Mouse (Mus musculus) left cerebral cortex, postnatal 25 days (tissue): ENCODE data around the gene Ssc4d. TPM values are rescaled to one million over a fixed set of nuclear protein-coding genes. Genes with fewer than 3 reads are reported as not detected.

Experiments
- DNase-seq, 2 experiments: peaks; one replicate each; pipeline ENCODE4 v3.0.0; 2022; ENCODE audit warnings: low spot score in 2 of 2, mixed read lengths in 1 of 2
- intact Hi-C: fragments of 180-260 bp; cut with DNase I; formaldehyde crosslinking; loops from one replicate; pipeline ENCODE4 v1.15.1; 2025
- total RNA-seq, 2 experiments: library from RNA; stranded (reverse); gene quantifications; 2 replicates each; pipeline ENCODE4 v1.2.3; 2021

Ssc4d gene
- 1 to 10 TPM; 2.0 to 2.3 TPM for total RNA-seq

DNA sequence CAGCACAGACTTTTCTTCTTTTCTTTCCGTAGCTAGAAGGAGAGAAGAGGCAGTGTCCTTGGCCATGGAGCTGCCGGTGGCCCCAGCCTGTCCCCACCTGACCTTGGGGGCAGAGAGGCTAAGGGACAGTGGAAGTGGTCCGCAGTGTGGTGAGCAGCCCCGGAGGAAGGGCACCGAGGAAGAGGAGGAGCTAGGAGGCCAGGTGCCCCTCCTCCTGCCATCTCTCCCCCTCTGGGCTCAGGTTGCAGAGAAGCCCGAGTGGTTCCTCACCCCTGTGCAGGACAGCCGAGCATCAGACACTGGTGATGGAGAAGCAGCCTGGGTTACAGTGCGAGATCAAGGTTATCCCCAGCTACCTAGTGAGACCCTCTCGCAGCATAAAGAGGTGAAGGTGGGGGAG, at the start of gene Ssc4d:
Gene Ssc4d, minus strand, starts transcription at position 167 of the 400 bp plus-strand sequence.
- intact Hi-C loops: no loop called here
- no peak for DNase-seq

DNA sequence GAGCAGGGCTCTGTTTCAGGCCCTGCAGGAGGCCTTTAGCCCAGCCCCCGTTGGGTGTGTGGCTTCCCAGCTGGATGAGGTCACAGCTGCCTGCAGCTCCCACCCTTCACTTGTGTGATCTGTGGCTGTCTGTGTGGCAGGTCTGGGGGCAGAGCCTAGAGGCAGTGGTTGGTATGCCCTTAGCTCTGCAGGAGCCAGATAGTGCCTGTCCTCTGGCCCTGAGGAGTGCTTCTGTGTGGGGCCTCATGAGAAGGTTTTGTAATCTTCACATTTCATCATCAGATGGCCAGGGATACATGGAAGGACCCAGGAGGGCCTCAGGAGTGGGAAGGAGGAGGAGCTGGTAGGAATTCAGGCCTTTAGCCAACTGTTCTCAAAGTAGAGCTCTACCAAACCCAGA, 45.6 kb upstream of the Ssc4d start:
- DNase-seq: no peak
- intact Hi-C loops: no loop called here

DNA sequence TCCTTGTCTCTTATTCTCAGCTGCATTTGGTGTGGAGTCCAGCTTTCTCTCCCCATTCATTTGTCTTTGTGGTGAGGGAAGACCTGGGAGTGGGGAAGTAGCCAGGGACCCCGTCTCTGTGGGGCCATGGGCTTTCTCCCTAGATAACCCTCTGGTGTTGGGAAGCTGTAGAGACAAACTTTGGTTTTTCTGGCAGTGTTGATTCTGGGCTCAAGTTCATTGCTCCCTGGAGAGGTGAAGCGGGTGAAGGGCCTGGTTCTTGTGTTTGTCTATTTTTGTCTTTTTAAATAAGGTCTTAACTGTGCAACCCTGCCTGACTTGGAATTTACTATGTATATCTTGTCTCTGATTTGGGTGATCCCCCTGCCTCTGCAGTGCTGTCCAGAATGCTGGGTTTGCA, 44.4 kb upstream of the Ssc4d start:
- DNase-seq: no peak
- intact Hi-C loops: no loop called here

DNA sequence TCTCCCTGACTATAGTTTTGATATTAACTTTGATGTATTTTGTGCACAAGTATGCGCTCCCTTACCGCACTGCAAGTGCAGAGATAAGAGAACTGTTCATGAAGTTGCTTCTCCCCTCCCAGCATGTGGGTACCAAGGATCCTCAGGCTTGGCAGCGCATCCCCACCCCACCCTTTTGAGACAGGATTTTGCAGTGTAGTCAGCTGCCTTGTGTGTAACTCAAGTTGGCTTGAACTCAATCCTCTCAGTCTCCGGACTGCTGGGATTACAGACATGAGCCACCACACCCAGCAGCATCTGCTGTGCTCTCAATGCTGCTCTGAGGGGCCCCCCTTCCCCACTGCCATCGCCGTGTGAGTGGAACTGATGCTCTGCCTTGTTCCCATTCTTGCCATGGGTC, 42.9 kb upstream of the Ssc4d start:
- intact Hi-C loops: no loop called here

DNA sequence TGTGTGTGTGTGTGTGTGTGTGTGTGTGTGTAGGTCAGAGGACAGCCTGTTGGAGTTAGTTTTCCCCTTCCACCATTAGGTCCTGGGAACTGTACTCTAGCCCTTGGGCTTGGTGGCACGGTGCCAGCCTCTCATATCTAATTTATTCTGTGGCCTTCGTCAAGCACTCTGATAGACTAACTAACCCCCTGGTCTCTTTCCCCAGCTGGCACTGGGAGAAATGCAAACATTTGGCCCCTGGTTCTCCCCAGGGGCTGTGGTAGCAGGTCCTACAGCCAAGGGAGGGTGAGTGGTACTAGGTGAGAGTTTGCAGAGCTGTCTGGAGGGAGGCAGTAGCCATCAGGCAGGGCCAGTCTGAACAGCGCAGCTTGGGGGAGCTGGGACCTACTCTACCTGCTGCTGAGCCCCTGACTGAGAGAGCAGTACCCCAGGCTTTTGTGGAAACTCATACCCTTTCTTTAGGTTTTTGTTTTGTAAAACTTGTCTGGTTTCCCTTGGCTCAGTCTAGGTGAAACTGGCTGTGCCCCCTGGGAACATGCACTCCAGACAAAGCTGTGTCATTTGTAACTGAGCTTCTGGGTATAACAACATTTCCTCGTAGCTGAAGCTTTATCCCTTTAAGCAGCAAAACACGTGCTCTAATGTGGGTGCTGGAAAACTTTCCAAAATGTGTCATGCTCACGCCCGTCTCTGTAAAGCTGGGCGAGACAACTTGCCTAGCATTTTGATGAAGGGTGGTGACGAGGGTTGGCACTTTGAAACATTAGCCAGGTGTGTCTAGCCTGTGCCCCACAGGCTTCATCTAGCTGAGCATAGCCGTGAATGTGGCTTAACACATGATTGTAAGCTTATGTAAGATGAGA, 41.9 kb upstream of the Ssc4d start:
- peak in 1 of 2 experiments; percentile 44 for DNase-seq

More for the DNA sequence above, 42.9 kb upstream of the Ssc4d start:
- peak in 1 of 2 experiments; percentile 28 for DNase-seq

DNA sequence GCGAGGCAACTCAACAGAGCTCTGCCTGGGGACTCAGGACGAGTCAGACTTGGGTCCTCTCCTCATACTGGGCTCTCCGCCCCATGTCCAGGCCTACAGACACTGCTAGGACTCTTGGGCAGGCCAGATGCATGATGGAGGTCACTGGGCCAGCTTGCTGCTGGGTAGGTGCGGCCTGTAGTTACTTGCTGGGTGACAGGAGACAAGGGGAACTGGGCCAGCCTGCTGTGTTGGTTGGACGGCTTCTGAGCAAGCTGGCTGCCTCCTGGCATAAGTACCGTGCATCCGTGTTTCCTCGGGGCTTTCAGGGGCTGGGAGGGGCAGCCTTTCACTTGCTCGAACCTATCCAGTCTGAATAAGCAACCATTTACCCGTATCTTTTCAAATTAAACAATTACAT, 41.3 kb upstream of the Ssc4d start:
- DNase-seq: no peak

More for the DNA sequence above, 41.9 kb upstream of the Ssc4d start:
- intact Hi-C loops: no loop called here

DNA sequence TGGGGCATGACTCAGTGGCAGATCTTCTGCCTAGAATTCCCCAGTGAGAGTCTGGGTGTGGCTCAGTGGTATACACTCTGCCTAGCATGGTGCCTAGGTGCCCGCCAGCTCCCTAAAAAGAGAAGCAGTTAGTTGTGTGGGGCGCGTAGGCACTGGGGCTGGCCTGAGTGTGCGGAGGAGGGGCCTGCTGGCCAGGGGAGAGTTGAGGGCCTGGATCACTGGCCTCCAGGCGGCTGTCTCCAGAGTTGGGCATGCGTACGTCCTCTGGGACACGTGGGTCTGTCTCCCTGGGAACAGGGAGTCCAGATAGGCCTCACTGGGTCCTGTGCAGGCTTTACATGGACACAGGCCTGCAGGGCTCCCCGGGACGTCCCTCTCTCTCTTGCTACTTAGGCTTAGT, 40.5 kb upstream of the Ssc4d start:
- intact Hi-C loops: no loop called here

More for the DNA sequence above, 41.3 kb upstream of the Ssc4d start:
- intact Hi-C loops: no loop called here

DNA sequence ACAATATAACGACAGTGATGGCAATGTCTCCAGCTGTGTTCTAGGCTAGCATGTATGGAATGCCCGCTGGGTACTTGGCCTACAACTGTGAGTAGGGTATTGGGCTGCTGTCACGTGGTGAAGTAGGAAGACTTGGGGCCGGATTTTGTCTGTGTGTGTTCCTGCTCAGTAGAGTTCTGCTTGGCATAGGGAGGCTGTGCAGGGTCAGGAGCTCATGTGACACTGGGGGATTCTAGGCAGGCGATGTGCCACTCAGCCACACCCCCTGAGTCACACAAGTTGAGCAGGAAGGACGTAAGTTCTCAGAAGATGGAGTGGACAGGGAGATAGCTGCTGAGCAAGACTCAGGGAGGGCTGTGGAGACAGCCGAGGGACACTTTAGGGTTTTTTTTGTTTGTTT, 33.4 kb upstream of the Ssc4d start:
- no peak for DNase-seq
- intact Hi-C loops: no loop called here

More for the DNA sequence above, 40.5 kb upstream of the Ssc4d start:
- no peak for DNase-seq

DNA sequence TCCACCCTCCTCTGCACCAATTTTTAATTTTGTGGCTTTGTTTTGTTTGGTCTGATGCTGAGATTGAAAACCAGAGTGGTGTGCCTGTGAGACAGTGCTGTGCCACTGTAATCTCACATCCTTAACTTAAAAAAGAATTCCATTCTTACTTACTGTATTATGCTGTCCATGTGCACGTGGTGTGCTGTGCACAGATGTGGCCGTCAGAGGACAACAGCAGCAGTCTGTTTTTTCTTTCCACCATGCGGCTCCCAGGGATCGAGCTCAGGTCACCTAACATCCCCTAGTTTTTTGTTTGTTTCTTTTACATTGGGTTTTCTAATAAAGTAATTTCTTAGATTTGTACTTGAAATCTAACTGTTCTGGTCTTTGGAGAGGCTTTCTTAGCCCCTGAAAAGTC, 30.2 kb upstream of the Ssc4d start:
- DNase-seq: no peak
- intact Hi-C loops: no loop called here

DNA sequence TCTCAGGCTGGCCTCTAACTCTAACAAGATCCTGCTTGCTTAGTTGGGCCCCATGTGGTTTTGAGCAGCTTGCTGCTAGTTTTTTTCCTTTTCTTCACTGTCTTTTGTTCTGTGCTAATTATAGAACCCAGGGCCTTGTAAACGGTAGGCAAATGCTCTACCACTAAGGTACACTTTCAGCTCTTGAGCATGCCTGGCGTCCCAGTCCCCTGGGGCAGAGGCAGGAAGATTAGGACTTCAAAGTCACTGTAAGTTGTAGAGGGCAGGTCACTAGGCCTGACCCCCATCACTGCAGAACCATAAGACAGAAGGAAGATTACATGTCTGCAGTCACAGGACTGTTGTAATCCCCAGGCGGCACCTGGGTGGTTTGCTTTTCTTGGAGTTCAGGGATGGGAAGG, 28.4 kb upstream of the Ssc4d start:
- intact Hi-C loops: no loop called here
- DNase-seq: no peak

DNA sequence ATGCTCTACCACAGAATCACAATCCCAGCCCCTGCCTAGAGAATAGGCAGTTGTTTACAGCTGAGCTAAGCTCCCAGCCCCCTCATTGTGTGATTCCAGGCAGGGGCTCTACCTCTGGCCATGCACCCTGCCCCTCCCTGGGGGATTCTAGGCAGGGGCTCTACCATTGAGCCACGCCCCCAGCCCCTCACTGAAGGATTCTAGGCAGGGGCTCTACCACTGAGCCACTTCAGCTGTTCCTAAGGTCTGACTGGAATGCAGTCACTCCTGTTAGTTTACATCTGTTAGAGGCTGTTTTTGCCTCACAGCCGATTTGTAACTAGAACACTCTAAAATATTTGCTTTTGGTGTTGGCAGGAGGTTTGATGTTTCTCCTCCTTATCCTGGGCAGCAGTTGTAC, 28.0 kb upstream of the Ssc4d start:
- no peak for DNase-seq
- intact Hi-C loops: no loop called here

DNA sequence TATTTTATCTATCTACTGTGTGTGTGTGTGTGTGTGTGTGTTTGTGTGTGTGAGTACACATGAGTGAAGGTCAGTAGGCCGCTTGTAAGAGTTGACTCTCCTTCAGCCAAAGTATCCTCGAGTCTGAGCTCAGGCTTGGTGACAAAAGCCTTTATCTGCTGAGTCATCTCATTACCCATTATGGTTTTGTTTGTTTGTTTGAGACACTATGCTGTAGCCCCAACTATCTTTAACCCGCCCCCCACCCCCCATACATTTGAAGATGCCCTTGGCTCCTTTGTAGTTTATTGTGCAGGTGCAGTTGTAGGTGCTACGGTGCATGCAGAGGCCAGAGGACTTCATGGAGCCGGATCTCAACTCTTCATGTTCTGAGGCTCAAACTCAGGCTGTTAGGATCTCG, 26.9 kb upstream of the Ssc4d start:
- intact Hi-C loops: no loop called here

DNA sequence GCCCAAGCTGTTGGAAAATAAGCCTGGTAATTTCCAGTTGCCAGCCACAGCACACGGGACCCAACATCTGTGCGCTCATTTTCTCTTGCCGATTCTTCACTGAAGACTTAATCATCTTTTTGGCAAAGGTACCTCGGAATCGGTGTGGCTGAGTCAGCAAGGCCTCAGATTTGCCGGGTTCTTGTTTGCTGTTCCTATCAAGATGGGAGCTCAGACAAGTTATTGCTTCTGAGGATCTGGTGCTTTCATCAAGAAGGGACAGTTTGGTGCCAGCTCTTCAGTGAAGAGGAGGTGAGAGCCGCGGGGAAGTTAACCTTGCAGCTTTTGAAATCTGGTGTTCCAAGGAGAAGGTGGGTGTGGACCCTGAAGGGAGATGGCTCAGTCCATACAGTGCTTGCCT, 21.8 kb upstream of the Ssc4d start:
- DNase-seq: peak in 1 of 2 experiments; percentile 21
- intact Hi-C loops: no loop called here

More for the DNA sequence above, 26.9 kb upstream of the Ssc4d start:
- no peak for DNase-seq

DNA sequence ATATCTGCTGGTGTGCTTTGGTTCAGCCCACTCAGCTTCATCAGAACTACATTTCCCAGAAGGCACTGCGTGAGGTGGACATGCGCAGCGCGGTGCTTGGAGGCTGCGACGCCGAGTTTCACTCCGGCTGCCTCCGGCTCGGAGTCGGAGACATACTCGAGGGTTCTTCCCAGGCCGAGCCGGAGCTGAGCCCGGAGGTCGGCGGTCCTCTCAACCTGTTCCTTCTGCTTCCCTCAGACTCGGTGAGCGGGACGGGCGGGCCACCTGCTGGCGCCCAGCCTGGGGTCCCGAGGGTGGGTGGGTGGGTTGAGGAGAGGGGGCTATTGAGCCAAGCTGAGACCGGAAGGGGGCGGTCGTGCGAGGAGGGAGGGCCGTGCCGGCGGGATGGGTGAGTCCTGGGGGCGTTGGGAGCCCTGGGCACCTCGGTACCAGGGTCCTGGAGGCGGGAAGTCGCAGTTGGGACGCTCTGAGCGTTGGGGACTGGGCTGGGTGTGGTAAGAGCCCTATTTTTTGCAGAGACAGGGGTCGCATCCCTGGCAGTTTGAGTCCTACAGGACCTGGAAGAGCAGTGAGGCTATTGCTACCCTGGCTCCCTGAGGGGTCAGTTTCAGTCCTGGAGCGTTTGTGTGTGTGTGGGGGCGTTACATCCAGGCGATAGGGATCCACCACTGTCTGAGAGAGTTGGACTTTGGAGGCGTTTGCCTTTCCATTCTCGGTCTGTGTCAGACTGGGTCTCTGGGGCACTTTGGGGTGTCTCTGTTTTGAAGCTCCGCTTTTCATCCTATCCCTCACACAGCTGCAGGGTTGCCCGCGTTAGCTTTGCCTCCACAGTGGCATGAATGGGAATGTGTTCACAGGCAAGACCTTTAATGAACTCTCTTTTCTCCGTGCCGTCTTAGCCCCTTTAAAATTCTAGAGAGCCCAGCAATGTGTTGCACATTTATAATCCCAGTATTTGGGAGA, 20.7 kb upstream of the Ssc4d start, which contains the start of gene Dtx2:
Gene Dtx2, plus strand, starts transcription at position 76 of the 963 bp plus-strand sequence.
- intact Hi-C loops: no loop called here
- DNase-seq: peak; percentile 90 to 94

DNA sequence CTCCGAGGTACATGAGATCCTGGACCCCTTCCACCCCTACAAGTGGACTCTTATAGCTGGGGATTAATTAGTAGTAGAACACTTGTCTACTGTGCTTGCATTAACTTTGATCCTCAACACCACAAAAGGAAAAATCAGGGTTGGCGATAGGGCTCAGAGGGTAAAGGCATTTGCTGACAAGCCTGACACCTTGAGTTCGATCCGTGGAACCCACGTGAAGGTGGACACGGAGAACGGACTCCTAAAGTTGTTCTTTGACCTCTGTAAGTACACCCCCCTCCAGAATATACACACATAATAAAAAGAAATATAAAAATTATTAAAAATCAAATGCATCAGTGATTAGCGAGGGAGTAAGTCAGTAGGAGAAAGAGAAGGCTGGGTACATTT, 20.0 kb upstream of the Ssc4d start:
- intact Hi-C loops: no loop called here
- no peak for DNase-seq

DNA sequence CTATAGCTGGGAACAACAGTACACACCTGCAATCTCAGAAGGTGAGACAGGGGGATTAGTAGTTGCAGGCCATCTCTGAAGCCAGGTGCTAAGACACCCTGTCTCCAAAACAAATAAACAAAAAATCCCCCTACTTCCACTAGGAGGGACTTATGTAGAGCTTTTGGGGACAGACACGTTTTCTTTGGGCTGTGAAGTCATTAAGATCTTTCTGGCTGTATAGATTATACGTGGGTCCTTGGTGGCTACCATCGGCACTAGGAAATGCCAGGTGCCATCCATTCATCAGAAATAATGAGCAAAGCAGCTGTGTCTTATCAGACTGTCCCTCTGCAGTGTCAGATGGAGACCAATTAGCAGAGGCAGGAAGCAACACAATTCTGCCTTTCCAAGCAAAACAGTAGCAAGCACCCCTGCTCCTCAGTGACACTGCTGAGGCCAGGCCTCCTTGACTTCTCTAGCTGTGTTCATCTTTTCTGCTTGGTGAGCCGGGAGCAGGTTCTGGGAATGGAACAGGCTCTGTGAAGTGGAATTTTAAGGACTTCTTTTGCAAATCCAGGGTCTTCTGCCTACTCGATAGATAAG, 19.1 kb upstream of the Ssc4d start:
- no peak for DNase-seq
- intact Hi-C loops: no loop called here

DNA sequence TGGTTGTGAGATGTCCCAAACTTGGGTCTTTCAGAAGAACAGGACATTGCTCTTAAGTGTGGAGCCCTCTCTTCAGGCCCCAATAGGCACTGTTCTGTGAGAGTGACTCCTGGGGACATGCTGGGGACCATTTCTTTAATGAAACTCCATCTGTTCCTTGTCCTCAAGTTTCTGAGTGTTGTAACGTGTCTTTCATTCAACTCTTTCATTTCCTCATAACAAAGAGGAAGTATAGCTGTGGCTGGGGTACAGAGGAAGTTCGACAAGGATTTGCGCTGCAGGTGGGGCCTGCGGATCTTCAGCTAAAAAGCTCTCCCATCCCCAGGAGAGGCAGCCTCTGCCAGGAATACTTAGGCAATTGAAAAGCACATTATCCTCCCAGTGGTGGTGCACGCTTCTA, 16.3 kb upstream of the Ssc4d start:
- intact Hi-C loops: no loop called here
- DNase-seq: no peak

DNA sequence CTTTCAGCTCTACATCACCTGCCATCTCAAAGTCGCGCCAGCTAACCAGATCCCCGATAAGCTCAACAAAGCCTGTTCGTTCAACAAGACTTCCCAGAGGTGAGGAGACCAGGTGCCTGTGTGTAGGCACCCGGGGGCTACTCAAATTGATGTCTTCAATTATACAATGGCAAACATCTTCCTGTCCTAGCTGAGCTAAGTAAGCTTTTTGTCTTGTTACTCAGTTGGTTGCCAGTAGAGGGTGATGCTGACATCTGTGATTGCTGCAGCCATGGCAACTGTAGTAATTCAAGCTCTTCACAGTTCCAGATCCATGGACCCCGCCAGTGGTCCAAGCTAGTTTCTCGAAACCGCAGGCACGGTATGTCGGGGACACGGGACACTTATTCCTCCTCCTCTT, 12.9 kb upstream of the Ssc4d start:
- DNase-seq: peak in 1 of 2 experiments; percentile 44
- intact Hi-C loops: no loop called here

DNA sequence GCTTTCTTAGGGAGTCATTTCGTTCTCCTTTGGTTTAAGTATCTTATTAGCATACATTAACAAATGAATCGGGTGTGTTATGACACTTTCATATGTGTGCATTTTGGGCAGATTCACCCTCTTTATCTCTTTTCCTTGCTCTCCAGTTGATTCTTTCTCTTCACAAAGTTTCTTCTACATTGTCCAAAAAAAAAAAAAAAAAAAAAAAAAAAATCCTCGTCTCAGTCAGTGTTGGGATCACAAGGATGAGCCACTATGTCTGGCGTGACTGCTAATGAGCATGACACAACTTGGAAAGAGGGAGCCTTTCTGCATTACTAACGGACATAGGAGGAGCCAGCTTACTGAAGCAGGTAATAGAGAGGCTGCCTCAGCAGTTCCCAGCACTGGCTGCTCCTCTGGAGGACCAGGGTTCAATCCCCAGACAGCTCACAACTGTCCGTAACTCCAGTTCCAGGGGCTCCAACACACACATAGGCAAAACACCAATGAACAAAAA, 10.3 kb upstream of the Ssc4d start:
- no peak for DNase-seq

DNA sequence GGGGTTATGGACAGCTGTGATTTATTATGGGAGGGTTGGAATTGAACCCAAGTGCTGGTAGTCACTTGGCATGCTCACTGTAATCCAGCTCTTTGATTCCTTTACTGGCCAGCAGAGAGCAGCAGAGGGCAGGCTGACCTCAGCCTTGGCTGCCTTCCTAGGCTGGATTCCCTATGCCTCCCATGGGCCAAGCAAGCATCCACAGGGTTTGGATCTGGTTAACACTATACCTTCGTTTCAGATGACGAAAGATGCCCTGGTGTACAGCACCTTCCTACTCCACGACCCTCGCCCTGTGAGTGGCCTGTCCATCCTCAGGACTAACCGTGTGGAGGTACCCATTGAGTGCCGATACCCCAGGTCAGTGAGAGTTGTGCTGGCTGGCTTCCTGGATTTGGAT, 8.1 kb upstream of the Ssc4d start:
- intact Hi-C loops: loop anchor here (5.0 kb wide), 1 partner anchor 80 kb away; no protein-coding TSS in a partner anchor
- DNase-seq: no peak

More for the DNA sequence above, 10.3 kb upstream of the Ssc4d start:
- intact Hi-C loops: loop anchor here (5.0 kb wide), 1 partner anchor 78 kb away; no protein-coding TSS in a partner anchor
